Mouse (Mus musculus) forebrain, postnatal 0 days (tissue): ENCODE data around the gene Hgfac. TPM values are rescaled to one million over a fixed set of nuclear protein-coding genes. Genes with fewer than 3 reads are reported as not detected.

Experiments used
- ATAC-seq: fragments of 200-750 bp; cut with Nextera tagmentation; 2 replicates; pipeline ENCODE4 v1.8.0; 2017; ENCODE audit warnings: mild to moderate bottlenecking, moderate library complexity
- DNase-seq: peaks from one replicate; pipeline ENCODE4 v3.0.0-alpha.2; 2015
- H3K27ac ChIP-seq: fragments of 300-500 bp; sonication (generic); 2 replicates; pipeline ENCODE4 v1.5.1; 2014; ENCODE audit warnings: low read depth, mild to moderate bottlenecking, antibody characterized with exemption, low read length, moderate library complexity, mixed read lengths
- H3K27me3 ChIP-seq: fragments of 300-500 bp; sonication (generic); 2 replicates; pipeline ENCODE4 v1.6.1; 2014; ENCODE audit warnings: mild to moderate bottlenecking, low read length, mixed read lengths; ENCODE audit not compliant: insufficient read depth
- H3K36me3 ChIP-seq: fragments of 300-500 bp; sonication (generic); 2 replicates; pipeline ENCODE4 v1.6.1; 2014; ENCODE audit warnings: mild to moderate bottlenecking, moderate library complexity; ENCODE audit not compliant: insufficient read depth
- H3K4me1 ChIP-seq: fragments of 300-500 bp; sonication (generic); 2 replicates; pipeline ENCODE4 v1.6.1; 2014; ENCODE audit warnings: antibody characterized with exemption; ENCODE audit not compliant: insufficient read depth
- H3K4me2 ChIP-seq: fragments of 300-500 bp; sonication (generic); 2 replicates; pipeline ENCODE4 v1.6.1; 2014; ENCODE audit warnings: low read depth, mild to moderate bottlenecking, moderate library complexity
- H3K4me3 ChIP-seq: fragments of 300-500 bp; sonication (generic); 2 replicates; pipeline ENCODE4 v1.5.1; 2014; ENCODE audit warnings: low read depth, low read length, mixed read lengths
- H3K9ac ChIP-seq: fragments of 300-500 bp; sonication (generic); 2 replicates; pipeline ENCODE4 v1.6.1; 2014; ENCODE audit warnings: mild to moderate bottlenecking
- H3K9me3 ChIP-seq: fragments of 300-500 bp; sonication (generic); 2 replicates; pipeline ENCODE4 v1.6.1; 2016; ENCODE audit warnings: low read length
- CTCF ChIP-seq: sonication (generic); IDR thresholded peaks from 2 replicates; pipeline ENCODE4 v1.5.1; 2016; ENCODE audit warnings: antibody characterized with exemption, control low read depth, low read depth
- WGBS: fragments of 180-500 bp; shearing (Covaris S2); extraction: QIAGEN DNeasy Blood & Tissue Kit; methylation state at CpG from one replicate; pipeline ENCODE4 v1.1.7; 2014; 5-methylcytosine and 5-hydroxymethylcytosine counted together
- polyA plus RNA-seq: library from polyadenylated mRNA; unstranded; fragments of >200 nt; fragmentation: Nextera tagmentation; extraction: Ambion mirVana; gene quantifications from 2 replicates; pipeline ENCODE4 v1.2.1, GENCODE M21; 2015
- total RNA-seq: library from RNA; depleted of rRNA; stranded (reverse); fragments of >200 nt; gene quantifications from 2 replicates; pipeline ENCODE4 v1.2.3, GENCODE M21; 2014

The Hgfac gene
- total and polyA plus RNA-seq, 2 experiments from 2014 or later = 2.1 TPM; not detected in 1

DNA sequence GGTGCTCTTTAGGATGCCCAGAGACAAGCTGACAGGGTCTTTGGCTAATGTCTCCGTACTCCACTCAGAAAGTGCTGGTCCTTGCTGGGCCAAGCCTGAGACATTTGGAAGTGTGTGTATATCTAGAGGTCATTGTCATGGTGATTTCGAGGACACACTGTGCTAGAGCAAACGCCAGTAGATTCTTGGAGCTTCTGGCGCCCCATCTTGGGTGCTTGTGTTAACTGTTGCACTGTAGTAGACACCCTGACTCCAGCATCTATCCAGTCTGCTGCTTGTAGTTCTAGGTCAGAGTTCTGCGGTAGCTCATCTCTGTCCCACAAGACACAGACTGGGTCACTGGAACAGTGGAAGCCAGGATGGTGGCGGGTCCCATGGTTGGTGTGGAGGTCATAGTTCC lies 30.5 kb downstream of the Hgfac start:
- WGBS = 94% methylated on average over 6 of the region's 6 CpGs
- H3K27me3 ChIP-seq = no peaks in the 10 kb centered on the region

DNA sequence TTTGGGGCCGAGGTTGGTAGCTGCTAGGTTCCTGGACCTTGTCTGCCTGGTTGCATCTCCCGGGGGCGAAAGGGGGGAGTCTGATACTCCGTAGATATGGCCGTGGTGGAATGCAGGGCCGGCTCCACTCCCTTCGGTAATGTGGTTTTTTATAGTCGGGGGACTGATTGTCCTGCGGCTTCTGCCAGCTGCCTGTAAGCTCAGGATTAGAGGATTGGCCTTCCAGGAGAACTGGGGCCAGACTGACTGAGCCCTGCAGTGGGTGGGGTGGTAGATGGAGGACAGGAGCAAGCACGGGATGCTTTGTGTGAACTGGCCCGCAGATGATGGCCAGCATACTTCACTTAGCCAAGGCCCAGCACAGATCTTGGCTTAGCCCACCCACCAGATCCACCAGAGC lies 31.9 kb downstream of the Hgfac start:
- Histone ChIP-seq H3K27me3 (no peaks in the 10 kb centered on the region), H3K4me3 (no peak overlapping the region), H3K9ac (no peak overlapping the region), H3K36me3 (peaks cover 23% of the 10 kb centered on the region), H3K27ac (no peak overlapping the region), H3K4me2 (no peak overlapping the region), H3K9me3 (no peaks in the 10 kb centered on the region), H3K4me1 (no peaks in the 10 kb centered on the region)
- ATAC-seq = no peak
- no peak for DNase-seq
- TF ChIP-seq CTCF = no peak
- 85% methylated on average over 11 of the region's 11 CpGs for WGBS

More for the DNA sequence above, 30.5 kb downstream of the Hgfac start:
- H3K4me2 ChIP-seq = no peak overlapping the region
- TF ChIP-seq CTCF = no peak
- peaks cover 14% of the 10 kb centered on the region for H3K36me3 ChIP-seq
- H3K4me3 ChIP-seq = no peak overlapping the region
- no peaks in the 10 kb centered on the region for H3K9me3 ChIP-seq
- H3K27ac ChIP-seq = no peak overlapping the region
- H3K4me1 ChIP-seq = no peaks in the 10 kb centered on the region
- H3K9ac ChIP-seq = no peak overlapping the region
- ATAC-seq (no peak), DNase-seq (no peak)

DNA sequence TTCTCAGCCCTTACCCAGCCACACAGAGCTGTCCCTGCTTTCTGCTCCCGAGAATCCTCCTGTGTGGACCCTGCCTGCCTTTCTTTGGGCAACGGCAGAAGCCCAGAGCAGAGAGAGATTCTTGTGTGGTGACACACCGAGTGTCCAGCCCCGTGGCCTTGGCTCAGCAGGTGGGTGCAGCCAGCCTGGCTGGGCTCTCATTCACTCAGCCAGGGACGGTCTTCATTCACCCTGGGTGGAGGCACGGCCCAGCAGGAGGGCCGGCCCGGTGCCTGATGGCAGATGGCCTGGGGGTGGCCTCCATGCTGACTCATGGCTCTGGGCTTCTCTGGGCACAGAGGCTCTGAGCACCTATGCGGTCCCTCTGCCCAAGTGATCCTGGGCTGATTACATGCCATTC lies 32.7 kb downstream of the Hgfac start:
- no peak overlapping the region for H3K4me2 ChIP-seq
- DNase-seq = no peak
- ATAC-seq = no peak
- no peaks in the 10 kb centered on the region for H3K27me3 ChIP-seq
- H3K36me3 ChIP-seq = peaks cover 23% of the 10 kb centered on the region
- H3K4me3 ChIP-seq = no peak overlapping the region
- no peak overlapping the region for H3K27ac ChIP-seq
- H3K9me3 ChIP-seq = no peaks in the 10 kb centered on the region
- WGBS = 75% methylated on average over 9 of the region's 9 CpGs
- H3K4me1 ChIP-seq = no peaks in the 10 kb centered on the region
- no peak overlapping the region for H3K9ac ChIP-seq
- no peak for TF ChIP-seq CTCF

DNA sequence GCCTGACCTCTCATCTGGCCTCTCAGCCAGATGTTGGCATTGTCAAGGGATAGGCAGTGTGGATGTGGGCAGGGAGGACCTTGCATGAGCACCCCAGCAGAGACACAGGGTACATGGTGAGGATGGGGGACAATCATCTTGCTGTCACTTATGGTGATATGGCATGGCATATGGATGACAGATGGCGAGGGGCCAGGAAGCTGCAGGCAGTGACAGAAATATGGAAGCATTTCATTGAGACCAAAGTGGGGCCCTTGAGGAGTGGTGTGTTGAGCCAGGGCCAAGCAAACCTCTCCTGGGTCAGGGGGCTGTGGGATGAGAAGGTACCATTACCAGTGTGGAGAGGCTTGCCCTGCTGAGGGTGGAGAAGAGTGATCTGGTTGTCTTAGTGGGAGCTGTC lies 35.1 kb downstream of the Hgfac start:
- Histone ChIP-seq H3K27me3 (no peaks in the 10 kb centered on the region), H3K4me2 (no peak overlapping the region), H3K27ac (no peak overlapping the region), H3K4me1 (no peaks in the 10 kb centered on the region), H3K9ac (no peak overlapping the region), H3K9me3 (no peaks in the 10 kb centered on the region), H3K36me3 (peaks cover 26% of the 10 kb centered on the region), H3K4me3 (no peak overlapping the region)
- 85% methylated on average over 1 of the region's 1 CpGs for WGBS
- no peak for TF ChIP-seq CTCF
- ATAC-seq (no peak), DNase-seq (no peak)

DNA sequence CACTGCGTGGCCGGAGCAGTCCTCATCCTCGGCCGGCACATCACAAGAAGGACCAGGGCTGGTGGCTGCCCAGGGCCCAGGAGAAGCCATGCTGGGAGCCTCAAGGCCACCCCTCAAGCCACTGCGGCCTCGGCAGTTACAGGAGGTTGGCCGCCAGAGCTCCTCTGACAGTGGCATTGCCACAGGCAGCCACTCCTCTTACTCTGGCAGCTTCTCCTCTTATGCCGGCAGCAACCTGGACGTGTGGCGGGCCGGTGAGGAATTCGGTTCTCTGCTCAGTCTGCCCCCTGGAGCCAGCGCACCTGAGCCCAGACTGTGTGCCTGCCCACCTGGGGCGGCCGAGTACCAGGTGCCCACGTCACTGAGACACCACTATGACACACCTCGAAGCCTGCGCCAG lies 37.8 kb downstream of the Hgfac start:
- Histone ChIP-seq H3K27me3 (no peaks in the 10 kb centered on the region), H3K9ac (no peak overlapping the region), H3K36me3 (peaks cover 25% of the 10 kb centered on the region), H3K4me3 (no peak overlapping the region), H3K4me1 (no peaks in the 10 kb centered on the region), H3K9me3 (no peaks in the 10 kb centered on the region), H3K4me2 (no peak overlapping the region), H3K27ac (no peak overlapping the region)
- no peak for ATAC-seq
- no peak for DNase-seq
- no peak for TF ChIP-seq CTCF
- WGBS = 37% methylated on average over 18 of the region's 18 CpGs

DNA sequence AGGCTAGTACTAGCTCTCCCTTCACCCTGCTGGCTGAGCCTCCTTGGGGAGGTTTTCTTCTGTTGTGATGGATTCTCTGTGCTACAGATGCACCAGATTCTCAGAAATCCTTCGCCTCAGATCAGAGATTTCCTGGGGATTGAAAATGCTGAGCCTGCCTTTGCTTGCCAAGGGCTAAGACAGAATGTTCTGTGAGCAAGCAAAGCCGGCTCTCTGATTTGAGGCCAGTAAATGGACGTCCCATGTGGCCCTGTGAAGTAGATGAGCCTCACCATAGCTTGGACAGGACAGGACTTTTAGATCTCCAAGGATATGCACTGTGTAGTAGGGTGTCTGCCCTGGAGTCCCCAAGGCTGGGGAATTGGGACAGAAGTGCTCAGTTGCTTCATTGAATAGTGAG lies 43.6 kb downstream of the Hgfac start:
- no peaks in the 10 kb centered on the region for H3K4me1 ChIP-seq
- TF ChIP-seq CTCF = no peak
- H3K4me3 ChIP-seq = no peak overlapping the region
- DNase-seq (no peak), ATAC-seq (no peak)
- H3K27me3 ChIP-seq = no peaks in the 10 kb centered on the region
- 71% methylated on average over 3 of the region's 3 CpGs for WGBS
- no peak overlapping the region for H3K4me2 ChIP-seq
- H3K9me3 ChIP-seq = no peaks in the 10 kb centered on the region
- no peaks in the 10 kb centered on the region for H3K36me3 ChIP-seq
- no peak overlapping the region for H3K27ac ChIP-seq
- no peak overlapping the region for H3K9ac ChIP-seq

DNA sequence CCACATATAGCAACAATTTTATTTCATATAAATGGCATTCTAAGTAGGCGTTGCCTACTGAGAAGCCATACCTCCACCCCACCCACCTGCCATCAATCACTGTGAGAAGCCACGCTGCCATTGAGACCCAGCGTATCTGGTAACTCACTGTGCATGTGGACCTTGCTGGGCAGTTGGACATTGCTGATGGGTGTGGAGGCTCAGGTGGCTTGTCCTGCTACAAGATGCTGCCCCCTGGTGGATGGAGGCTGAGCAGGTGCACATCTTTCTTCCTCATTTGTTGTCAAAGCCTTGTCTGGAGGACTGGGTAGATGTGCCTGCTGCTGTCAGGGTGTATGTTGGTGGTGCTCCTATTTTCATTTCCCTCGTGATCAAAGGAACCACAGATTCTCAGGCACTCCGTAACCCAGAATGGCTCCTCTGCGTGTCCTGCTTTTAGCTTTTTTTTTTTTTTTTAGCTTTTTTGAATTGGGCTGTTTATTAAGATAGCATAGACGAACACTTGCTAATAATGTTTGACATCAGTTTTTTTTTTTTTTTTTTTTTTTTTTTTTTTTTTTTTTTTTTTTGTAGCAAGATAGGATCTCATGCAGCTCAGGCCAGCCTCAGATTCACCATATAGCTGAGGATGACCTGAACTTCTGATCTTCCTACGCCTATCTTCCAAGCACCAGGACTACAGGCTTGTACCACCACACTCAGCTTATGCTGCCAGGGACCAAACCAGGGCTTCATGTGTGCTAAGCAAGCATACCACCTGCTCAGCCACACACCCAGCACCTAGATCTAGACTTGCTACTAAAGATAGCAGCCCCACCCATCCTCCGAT lies 47.7 kb downstream of the Hgfac start:
- Histone ChIP-seq H3K4me2 (no peak overlapping the region), H3K9me3 (no peaks in the 10 kb centered on the region), H3K4me1 (no peaks in the 10 kb centered on the region), H3K9ac (no peak overlapping the region), H3K4me3 (no peak overlapping the region), H3K27ac (no peak overlapping the region), H3K36me3 (peaks cover 30% of the 10 kb centered on the region), H3K27me3 (no peaks in the 10 kb centered on the region)
- TF ChIP-seq CTCF = peak; percentile 75
- WGBS = 68% methylated on average over 9 of the region's 9 CpGs
- ATAC-seq (no peak), DNase-seq (peak; percentile 38)
